Mouse (Mus musculus): Measurements from ENCODE around the gene Orm2. TPM values are rescaled to one million over a fixed set of nuclear protein-coding genes. Genes with fewer than 3 reads are reported as not detected.
A peak's percentile ranks its signal among the peaks of the same experiment; 100 is the strongest.

Orm2 gene
- total RNA-seq, 2 experiments from 2014 or later, result 0.47 TPM; not detected in 1

DNA sequence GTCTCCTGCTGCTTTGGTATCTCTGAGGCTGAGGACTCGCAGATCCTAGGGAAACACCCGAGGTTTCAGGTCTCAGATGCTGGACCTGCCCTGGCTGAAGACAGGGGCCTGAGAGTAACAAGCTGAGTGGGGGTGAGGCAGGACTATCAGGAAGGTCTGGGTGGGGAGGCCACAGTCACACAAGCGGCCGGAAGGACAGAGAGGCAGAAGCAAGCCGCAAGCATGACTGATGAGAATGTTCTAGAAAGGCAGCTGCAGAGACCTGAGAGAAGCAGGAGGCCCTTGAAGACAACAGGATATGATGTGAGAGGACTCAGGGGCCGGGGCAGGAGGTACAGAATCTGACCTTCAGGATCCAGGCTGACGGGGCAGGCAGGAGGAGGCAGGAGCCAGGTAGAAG, 42.0 kb downstream of the Orm2 start:
- no peak for DNase-seq (ENCODE audit: low spot score)

DNA sequence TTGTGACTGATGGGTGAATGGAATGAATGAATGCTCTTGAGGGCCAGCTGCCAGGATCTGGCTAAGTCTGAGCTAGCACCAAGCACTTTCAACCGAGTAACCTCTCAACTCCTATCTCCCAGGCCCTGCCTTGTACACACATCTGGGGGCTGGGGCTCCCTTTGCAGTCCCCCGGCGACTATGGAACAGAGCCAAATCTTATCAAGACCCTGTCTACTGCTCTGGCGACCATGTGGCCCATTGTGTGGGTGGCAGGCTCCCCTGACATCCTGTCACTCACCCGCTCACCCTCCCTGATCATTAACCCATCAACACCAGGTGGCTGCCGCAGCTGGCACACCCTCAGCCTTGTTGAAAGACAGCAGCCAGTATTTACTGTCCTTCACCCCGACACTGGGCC, 42.8 kb downstream of the Orm2 start:
- DNase-seq (ENCODE audit: low spot score), result no peak

DNA sequence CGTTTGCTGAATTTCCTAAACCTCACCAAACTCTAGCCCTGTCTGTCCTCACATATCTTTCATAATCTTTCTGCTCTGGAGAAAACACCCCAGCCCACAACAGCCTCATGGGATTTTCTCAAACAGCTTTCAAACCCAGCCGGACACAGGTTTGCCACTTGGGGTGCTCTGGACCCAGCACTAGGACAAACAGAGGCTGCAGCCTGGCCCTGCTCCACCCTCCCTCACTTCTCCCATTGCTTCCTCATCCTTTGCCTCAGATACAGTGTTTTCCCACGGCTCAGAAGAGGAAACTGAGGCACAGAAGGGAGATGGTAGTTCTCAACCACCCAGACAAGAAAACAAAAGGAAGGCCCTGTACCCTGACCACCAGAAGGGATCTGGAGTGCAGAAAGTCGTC, 43.4 kb downstream of the Orm2 start:
- DNase-seq (ENCODE audit: low spot score), result no peak

DNA sequence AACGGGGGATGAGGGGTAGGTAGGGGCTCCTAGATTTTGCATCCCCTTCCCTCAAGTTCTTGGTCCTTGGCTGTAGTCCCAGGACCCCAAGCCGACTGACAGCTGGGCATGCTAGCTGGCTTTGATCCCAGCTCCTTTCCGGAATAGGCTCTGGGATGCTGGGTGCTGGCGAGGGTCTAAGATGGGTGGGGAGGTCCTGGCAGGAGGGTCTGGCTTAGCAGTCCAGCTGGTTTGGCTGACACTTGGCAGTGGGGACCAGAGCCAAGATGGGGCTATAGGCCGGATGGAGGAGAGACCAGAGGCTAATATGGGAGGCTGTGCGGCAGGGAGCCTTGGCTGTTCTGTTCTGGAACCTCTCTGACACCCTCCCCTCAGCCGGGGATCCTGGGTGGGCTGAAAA, 46.0 kb downstream of the Orm2 start:
- DNase-seq (ENCODE audit: low spot score), result no peak

DNA sequence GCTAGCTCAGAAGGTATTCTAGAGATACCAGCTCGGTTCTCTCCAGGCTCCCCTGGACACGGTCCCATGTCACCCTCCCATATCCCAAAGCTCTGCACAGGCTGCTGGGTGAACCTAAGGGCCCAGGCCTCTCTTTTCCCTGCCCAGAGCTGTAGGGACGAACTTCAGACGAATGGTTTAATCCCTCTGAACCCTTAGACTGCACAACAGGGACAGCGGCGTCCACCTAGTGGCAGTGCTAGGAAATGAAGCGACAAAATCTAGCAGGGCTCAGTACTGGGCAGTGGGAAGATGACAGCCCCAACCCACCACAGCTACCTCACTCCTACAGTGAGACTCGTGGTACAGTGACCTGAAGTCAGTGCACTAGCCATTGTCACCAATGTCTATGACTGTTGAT, 46.4 kb downstream of the Orm2 start:
- peak; percentile 60 for DNase-seq (ENCODE audit: low spot score)

DNA sequence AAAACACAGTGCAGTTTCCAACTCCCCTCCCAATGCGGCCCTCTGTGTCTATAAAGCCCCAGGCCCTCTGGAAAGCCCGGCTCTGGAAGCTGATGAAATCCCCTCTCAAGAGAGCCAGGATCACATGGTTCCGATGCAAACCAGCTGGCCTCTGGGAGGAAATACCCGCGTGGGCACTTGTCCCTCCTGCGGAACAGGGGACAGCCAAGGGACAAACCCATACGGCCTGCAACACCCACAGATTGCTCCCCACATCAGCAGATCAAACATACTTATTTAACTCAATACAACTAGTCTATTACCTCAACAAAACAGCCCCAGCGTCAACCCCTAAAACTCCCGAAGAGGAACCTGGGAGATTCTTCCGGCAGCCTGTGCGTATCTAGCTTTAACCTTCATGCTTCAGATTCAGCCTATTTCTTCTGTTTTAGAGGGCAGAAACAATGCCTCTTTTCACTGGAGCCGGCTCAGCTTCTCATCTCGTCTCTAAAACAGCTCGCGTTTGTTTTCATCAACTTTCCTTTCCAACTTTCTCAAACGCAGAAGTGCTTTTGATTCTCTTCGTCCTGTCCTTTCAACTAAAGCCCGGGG, 47.2 kb downstream of the Orm2 start:
- no peak for DNase-seq (ENCODE audit: low spot score)

DNA sequence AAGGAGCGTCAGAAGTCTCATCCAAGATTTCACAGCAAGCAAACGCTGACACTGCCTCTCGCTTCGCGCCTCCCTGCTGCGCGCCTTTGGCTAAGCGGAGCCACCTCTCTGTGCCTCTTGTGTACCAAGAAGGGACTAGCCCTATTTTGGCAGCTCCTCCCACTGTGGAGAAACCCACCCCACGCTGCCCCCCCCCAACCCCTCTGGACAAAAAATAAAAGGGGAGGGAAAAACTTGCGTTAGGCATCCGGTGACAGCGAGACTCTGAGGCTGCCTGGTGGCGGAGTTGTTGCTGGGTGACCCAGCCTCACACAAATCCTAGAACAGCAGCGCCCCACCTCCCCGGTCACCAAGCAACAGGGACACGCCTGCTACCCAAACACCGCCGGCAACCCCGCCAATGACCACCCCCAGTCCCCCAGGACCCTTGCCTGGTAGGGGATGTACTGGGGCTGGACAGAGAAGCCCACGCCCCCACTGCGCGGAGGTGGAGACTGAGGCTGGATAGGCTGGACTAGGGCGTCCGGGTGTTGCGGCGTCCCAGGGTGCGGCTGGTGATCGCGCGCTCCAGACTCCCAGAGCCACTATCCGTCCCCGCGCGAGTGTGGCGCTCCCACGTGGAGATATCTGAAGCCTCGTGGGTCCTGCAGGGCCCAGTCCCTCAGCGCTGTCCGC, 47.8 kb downstream of the Orm2 start:
- DNase-seq (ENCODE audit: low spot score), result peak; percentile 82

DNA sequence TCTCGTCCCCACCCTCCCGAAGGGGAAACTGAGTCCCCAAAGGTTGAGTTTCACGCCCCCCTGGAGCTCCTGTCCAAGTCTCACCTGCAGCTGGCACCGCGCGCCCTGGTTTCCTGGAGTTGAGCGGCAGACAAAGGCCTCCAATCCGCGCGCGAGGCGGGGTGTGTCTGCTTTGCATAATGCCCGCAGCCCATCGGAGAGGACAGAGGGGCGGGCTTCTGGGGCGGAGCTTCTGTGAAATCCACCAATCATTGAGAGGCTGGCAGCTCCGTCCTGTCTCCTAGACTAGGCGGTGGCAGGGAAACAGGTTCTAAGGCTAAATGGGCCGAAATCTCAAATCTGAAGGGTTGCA, 48.3 kb downstream of the Orm2 start:
- DNase-seq (ENCODE audit: low spot score), result peak; percentile 94

DNA sequence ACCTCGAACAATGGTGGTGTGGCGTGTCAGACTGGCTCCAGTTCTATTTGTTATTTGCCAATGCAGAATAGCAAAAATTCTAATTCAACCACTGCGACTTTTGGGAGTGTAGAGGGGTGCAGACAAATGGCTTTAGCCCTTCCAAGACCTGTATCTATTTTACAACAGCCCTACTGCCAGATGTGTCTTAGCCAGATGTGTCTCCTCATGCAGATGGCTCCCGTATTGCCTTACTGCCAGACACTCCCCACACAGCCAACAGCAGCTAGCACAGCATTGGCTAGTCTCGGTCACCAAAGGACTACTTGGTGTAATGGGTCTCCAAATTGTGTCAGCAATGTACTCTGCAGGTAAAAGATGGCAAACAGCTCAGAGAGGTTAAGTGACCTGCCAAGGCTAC, 49.0 kb downstream of the Orm2 start:
- no peak for DNase-seq (ENCODE audit: low spot score)

DNA sequence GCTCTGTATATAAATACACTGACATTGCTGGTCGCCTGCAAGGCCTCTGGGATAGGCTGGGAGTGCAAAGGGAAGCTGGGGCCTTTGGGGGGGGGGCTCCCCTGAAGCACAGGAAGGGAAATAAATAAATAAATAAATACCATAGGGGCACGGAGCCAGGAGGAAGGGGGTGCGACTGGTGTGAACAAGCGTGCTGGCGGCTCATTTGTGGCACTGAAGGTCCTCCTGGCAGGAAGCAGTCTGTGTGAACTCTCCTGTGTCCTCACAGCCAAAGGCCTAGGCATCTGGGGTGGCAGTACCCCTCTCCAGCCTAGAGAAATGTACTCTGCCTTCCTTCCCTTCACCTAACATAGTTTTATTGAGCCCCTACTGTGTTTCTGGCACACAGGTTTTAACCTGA, 52.7 kb downstream of the Orm2 start:
- DNase-seq (ENCODE audit: low spot score), result no peak

Other genes starting within 250 kb of the Orm2 start
- gene Ambp, start 207.7 kb upstream of the Orm2 start, total RNA-seq (2021), result 1 to 10 TPM in 1 of 2 experiments, not detected in 1; 1.1 TPM
- gene Kif12, start 190.3 kb upstream of the Orm2 start, total RNA-seq (2021), result not detected
- gene Col27a1, start 148.4 kb upstream of the Orm2 start, total RNA-seq (2021), result under 1 TPM; 0.46 to 0.47 TPM
- 1 to 10 TPM in 1 of 2 experiments, under 1 TPM in 1; 0.62 to 5.0 TPM for gene Orm1, start 17.9 kb upstream of the Orm2 start, total RNA-seq (2021)
- not detected for gene Orm3, start 6.3 kb upstream of the Orm2 start, total RNA-seq (2021)
- 1 to 10 TPM in 1 of 2 experiments, under 1 TPM in 1; 0.82 to 1.5 TPM for gene Akna, start 40.9 kb downstream of the Orm2 start, total RNA-seq (2021)
- gene Whrn, start 133.5 kb downstream of the Orm2 start, total RNA-seq (2021), result 1 to 10 TPM; 5.5 to 6.5 TPM
- 100 to 1,000 TPM; 276 to 291 TPM for gene Atp6v1g1, start 182.3 kb downstream of the Orm2 start, total RNA-seq (2021)
- gene Tmem268, start 196.3 kb downstream of the Orm2 start, total RNA-seq (2021), result 10 to 100 TPM; 15.8 to 16.4 TPM
- gene Gm11213, start 242.8 kb downstream of the Orm2 start, total RNA-seq (2021), result not detected

Data from gastrocnemius, adult 18-20 months (tissue).